Mouse (Mus musculus) cerebellum, adult 2 months (tissue): Measurements from ENCODE around the gene Plet1.

Experiments
- CTCF ChIP-seq: fragments of 200-500 bp; IDR thresholded peaks from 2 replicates; pipeline ENCODE4 v1.5.1; 2011; ENCODE audit warnings: low read depth, mild to moderate bottlenecking, control low read depth, low read length, moderate library complexity, borderline replicate concordance; ENCODE audit not compliant: insufficient read depth
- POLR2A ChIP-seq: fragments of 200-500 bp; IDR thresholded peaks from 2 replicates; pipeline ENCODE4 v1.6.1; 2011; ENCODE audit warnings: low read length, control low read depth, borderline replicate concordance; ENCODE audit not compliant: insufficient read depth

GRCm38 (mm10) chr9:50491531-50492045 lies 2.7 kb upstream of the Plet1 start:
- TF ChIP-seq CTCF (no peak), POLR2A (no peak)
